In genomic region chr1:72251806-72252205, GRCm38 (mm10) we compare ENCODE assay signal across 21 mouse cellular contexts. TPM values are rescaled to one million over a fixed set of nuclear protein-coding genes. Genes with fewer than 3 reads are reported as not detected.
"Had no signal": no experiment of that assay in that cellular context is flagged by ENCODE, and none has a peak within 500 bp of the region (broad histone marks: within the 10 kb centered on the region; RNA-seq: fewer than 3 reads in every experiment).

No protein-coding gene starts in this region.

- H3K36me3 ChIP-seq: liver, embryonic 15.5 days; midbrain, embryonic 10.5 days; midbrain, embryonic 12.5 days; neural tube, embryonic 13.5 days; neural tube, embryonic 15.5 days had no signal

- H3K4me3 ChIP-seq: liver, embryonic 15.5 days; midbrain, embryonic 10.5 days; midbrain, embryonic 12.5 days; myocyte; neural tube, embryonic 13.5 days; neural tube, embryonic 15.5 days had no signal

- H3K9ac ChIP-seq: liver, embryonic 15.5 days; lung, embryonic 14.5 days; midbrain, embryonic 12.5 days; neural tube, embryonic 13.5 days; neural tube, embryonic 15.5 days had no signal

- H3K4me2 ChIP-seq: liver, embryonic 15.5 days; lung, embryonic 14.5 days; midbrain, embryonic 12.5 days; neural tube, embryonic 13.5 days; neural tube, embryonic 15.5 days had no signal

- ATAC-seq: midbrain, embryonic 16.5 days had no signal

- DNase-seq: lung, adult 18-20 months; lung, embryonic 14.5 days; lung, postnatal 10 days; lung, postnatal 4 days; midbrain, embryonic 14.5 days; retina, postnatal 1 day; right cerebral cortex, adult 18-20 months; right cerebral cortex, postnatal 25 days; right cerebral cortex, postnatal 4 days; spleen, adult 18-20 months; thymus, adult 18-20 months; thymus, postnatal 25 days; thymus, postnatal 4 days had no signal

- H3K9me3 ChIP-seq: liver, embryonic 15.5 days; midbrain, embryonic 10.5 days; midbrain, embryonic 12.5 days; neural tube, embryonic 13.5 days; neural tube, embryonic 15.5 days had no signal

- H3K27ac ChIP-seq: liver, embryonic 15.5 days; midbrain, embryonic 10.5 days; midbrain, embryonic 12.5 days; neural tube, embryonic 13.5 days; neural tube, embryonic 15.5 days had no signal

- H3K27me3 ChIP-seq: liver, embryonic 15.5 days; neural tube, embryonic 13.5 days; neural tube, embryonic 15.5 days had no signal

RNA-seq across cellular contexts. Expression of gene Tmem169, which starts 32.4 kb away (rescaled TPM):
- total RNA-seq: megakaryocyte-erythroid progenitor cell, adult 5-6 weeks had no signal

RNA-seq across cellular contexts. Expression of gene Mreg, which starts 39.7 kb away (rescaled TPM):
- total RNA-seq: megakaryocyte-erythroid progenitor cell, adult 5-6 weeks had no signal
